Mouse (Mus musculus) midbrain, embryonic 14.5 days (tissue): ENCODE measurements around the gene Mfsd4b1. TPM values are rescaled to one million over a fixed set of nuclear protein-coding genes. Genes with fewer than 3 reads are reported as not detected.

Experiments used
- ATAC-seq: fragments of 200-750 bp; cut with Nextera tagmentation; 2 replicates; pipeline ENCODE4 v1.8.0; 2017; ENCODE audit warnings: moderate number of reproducible peaks, moderate library complexity; ENCODE audit not compliant: low FRiP score, low TSS enrichment
- DNase-seq: peaks from one replicate; pipeline ENCODE4 v3.0.0-alpha.2; 2015
- H3K27ac ChIP-seq: fragments of 300-500 bp; sonication (generic); replicated peaks from 2 replicates; pipeline ENCODE4 v1.5.1; 2014; ENCODE audit warnings: mild to moderate bottlenecking, low read depth, low read length, moderate library complexity
- H3K27me3 ChIP-seq: fragments of 300-500 bp; sonication (generic); 2 replicates; pipeline ENCODE4 v1.6.1; 2014; ENCODE audit warnings: low read length, control low read depth, mixed read lengths; ENCODE audit not compliant: control insufficient read depth, insufficient read depth
- H3K36me3 ChIP-seq: fragments of 300-500 bp; sonication (generic); 2 replicates; pipeline ENCODE4 v1.6.1; 2014; ENCODE audit warnings: low read length, control low read depth; ENCODE audit not compliant: control insufficient read depth, insufficient read depth
- H3K4me1 ChIP-seq: fragments of 300-500 bp; sonication (generic); 2 replicates; pipeline ENCODE4 v1.6.1; 2014; ENCODE audit warnings: mild to moderate bottlenecking, antibody characterized with exemption, low read length, control low read depth; ENCODE audit not compliant: control insufficient read depth, insufficient read depth
- H3K4me2 ChIP-seq: fragments of 300-500 bp; sonication (generic); 2 replicates; pipeline ENCODE4 v1.6.1; 2014; ENCODE audit warnings: mild to moderate bottlenecking, low read length, moderate library complexity
- H3K4me3 ChIP-seq: fragments of 300-500 bp; sonication (generic); replicated peaks from 2 replicates; pipeline ENCODE4 v1.5.1; 2014; ENCODE audit warnings: low read depth, low read length
- H3K9ac ChIP-seq: fragments of 300-500 bp; sonication (generic); replicated peaks from 2 replicates; pipeline ENCODE4 v1.6.1; 2014; ENCODE audit warnings: mild to moderate bottlenecking, low read length, moderate library complexity
- H3K9me3 ChIP-seq: fragments of 300-500 bp; sonication (generic); 2 replicates; pipeline ENCODE4 v1.6.1; 2016; ENCODE audit warnings: low read length, control low read depth, mixed read lengths; ENCODE audit not compliant: control insufficient read depth
- WGBS: fragments of 180-500 bp; shearing (Covaris S2); extraction: QIAGEN DNeasy Blood & Tissue Kit; methylation state at CpG from one replicate; pipeline ENCODE4 v1.1.7; 2014; 5-methylcytosine and 5-hydroxymethylcytosine counted together
- polyA plus RNA-seq: library from polyadenylated mRNA; unstranded; fragments of >200 nt; fragmentation: Nextera tagmentation; extraction: Ambion mirVana; gene quantifications from 2 replicates; pipeline ENCODE4 v1.2.1, GENCODE M21; 2014

Gene Mfsd4b1
- 0.35 and 0.50 TPM in 2 replicates for polyA plus RNA-seq

- Histone ChIP-seq H3K36me3 (no peaks in the 10 kb centered on the region), H3K9ac (peak within 1 kb of the TSS; percentile 67), H3K4me3 (peak within 1 kb of the TSS; percentile 70), H3K4me2 (peak within 1 kb of the TSS; percentile 69), H3K9me3 (no peaks in the 10 kb centered on the region), H3K4me1 (peaks cover 15% of the 10 kb centered on the region; the same call in 1 of the 2 replicates), H3K27me3 (no peaks in the 10 kb centered on the region), H3K27ac (peak within 1 kb of the TSS; percentile 84)
- ATAC-seq, result peak; percentile 95
- WGBS, result under 1% methylated on average over 46 of the region's 46 CpGs
- peak; percentile 97 for DNase-seq
These were observed at the start of gene Mfsd4b1 for GRCm38 (mm10) chr10:40024554-40025428. Mfsd4b1 (minus strand) TSS chr10:40025268.

- 90% methylated on average over 6 of the region's 6 CpGs for WGBS
- Histone ChIP-seq H3K36me3 (no peaks in the 10 kb centered on the region), H3K9me3 (no peaks in the 10 kb centered on the region)
These were observed 48.5 kb upstream of the Mfsd4b1 start for GRCm38 (mm10) chr10:40073608-40074007.

GRCm38 (mm10) chr10:40070684-40071083 lies 45.6 kb upstream of the Mfsd4b1 start:
- Histone ChIP-seq H3K27me3 (no peaks in the 10 kb centered on the region), H3K4me2 (no peak overlapping the region), H3K9ac (no peak overlapping the region), H3K4me1 (no peaks in the 10 kb centered on the region), H3K36me3 (no peaks in the 10 kb centered on the region), H3K9me3 (no peaks in the 10 kb centered on the region), H3K27ac (no peak overlapping the region), H3K4me3 (no peak overlapping the region)
- no peak for DNase-seq
- ATAC-seq, result no peak
- WGBS, result 65% methylated on average over 9 of the region's 9 CpGs

More at GRCm38 (mm10) chr10:40073608-40074007, 48.5 kb upstream of the Mfsd4b1 start:
- no peaks in the 10 kb centered on the region for H3K4me1 ChIP-seq
- no peaks in the 10 kb centered on the region for H3K27me3 ChIP-seq
- H3K4me3 ChIP-seq, result no peak overlapping the region
- no peak overlapping the region for H3K27ac ChIP-seq
- ATAC-seq, result no peak
- H3K9ac ChIP-seq, result no peak overlapping the region
- H3K4me2 ChIP-seq, result no peak overlapping the region
- no peak for DNase-seq

GRCm38 (mm10) chr10:40069270-40069669 lies 44.2 kb upstream of the Mfsd4b1 start:
- DNase-seq, result no peak
- Histone ChIP-seq H3K4me2 (no peak overlapping the region), H3K27me3 (no peaks in the 10 kb centered on the region), H3K36me3 (no peaks in the 10 kb centered on the region), H3K27ac (no peak overlapping the region), H3K4me3 (no peak overlapping the region), H3K9ac (no peak overlapping the region), H3K9me3 (no peaks in the 10 kb centered on the region), H3K4me1 (0 out of 2 replicates have a peak, but pooled peaks cover 3% of the 10 kb centered on the region)
- no peak for ATAC-seq
- 73% methylated on average over 4 of the region's 4 CpGs for WGBS

- H3K4me2 ChIP-seq, result no peak overlapping the region
- H3K9me3 ChIP-seq, result no peaks in the 10 kb centered on the region
- no peak for ATAC-seq
- no peaks in the 10 kb centered on the region for H3K27me3 ChIP-seq
- H3K9ac ChIP-seq, result no peak overlapping the region
- no peak for DNase-seq
- H3K27ac ChIP-seq, result no peak overlapping the region
- H3K4me1 ChIP-seq, result 0 out of 2 replicates have a peak, but pooled peaks cover 3% of the 10 kb centered on the region
- 91% methylated on average over 10 of the region's 10 CpGs for WGBS
- no peaks in the 10 kb centered on the region for H3K36me3 ChIP-seq
- no peak overlapping the region for H3K4me3 ChIP-seq
These were observed 43.5 kb upstream of the Mfsd4b1 start for GRCm38 (mm10) chr10:40068595-40068994.

- no peak overlapping the region for H3K27ac ChIP-seq
- no peak overlapping the region for H3K9ac ChIP-seq
- no peak overlapping the region for H3K4me3 ChIP-seq
- no peaks in the 10 kb centered on the region for H3K36me3 ChIP-seq
- DNase-seq, result no peak
- no peak overlapping the region for H3K4me2 ChIP-seq
- 13% methylated on average over 1 of the region's 1 CpGs for WGBS
- H3K27me3 ChIP-seq, result no peaks in the 10 kb centered on the region
- 0 out of 2 replicates have a peak, but pooled peaks cover 3% of the 10 kb centered on the region for H3K4me1 ChIP-seq
- no peak for ATAC-seq
- H3K9me3 ChIP-seq, result no peaks in the 10 kb centered on the region
These were observed 42.5 kb upstream of the Mfsd4b1 start for GRCm38 (mm10) chr10:40067529-40067928.

- no peak for ATAC-seq
- no peaks in the 10 kb centered on the region for H3K9me3 ChIP-seq
- no peak for DNase-seq
- H3K4me2 ChIP-seq, result no peak overlapping the region
- 45% methylated on average over 1 of the region's 1 CpGs for WGBS
- no peak overlapping the region for H3K4me3 ChIP-seq
- H3K27me3 ChIP-seq, result no peaks in the 10 kb centered on the region
- no peak overlapping the region for H3K27ac ChIP-seq
- no peak overlapping the region for H3K9ac ChIP-seq
- H3K36me3 ChIP-seq, result no peaks in the 10 kb centered on the region
- H3K4me1 ChIP-seq, result 0 out of 2 replicates have a peak, but pooled peaks cover 3% of the 10 kb centered on the region
These were observed 42.0 kb upstream of the Mfsd4b1 start for GRCm38 (mm10) chr10:40067071-40067470.

- Histone ChIP-seq H3K36me3 (no peaks in the 10 kb centered on the region), H3K27ac (0 out of 2 replicates have a peak overlapping the region, but pooled peaks have one; percentile 6), H3K27me3 (no peaks in the 10 kb centered on the region), H3K4me1 (0 out of 2 replicates have a peak, but pooled peaks cover 3% of the 10 kb centered on the region), H3K4me2 (no peak overlapping the region), H3K4me3 (no peak overlapping the region), H3K9me3 (no peaks in the 10 kb centered on the region), H3K9ac (no peak overlapping the region)
- ATAC-seq (no peak), DNase-seq (peak; percentile 42)
- 22% methylated on average over 3 of the region's 3 CpGs for WGBS
These were observed 40.3 kb upstream of the Mfsd4b1 start for GRCm38 (mm10) chr10:40065357-40065756.
